Mouse (Mus musculus): Measurements from ENCODE around the gene Gas2l1. TPM values are rescaled to one million over a fixed set of nuclear protein-coding genes. Genes with fewer than 3 reads are reported as not detected.

Gene Gas2l1
- polyA plus RNA-seq, 1 experiment from 2014 or later, result 22.8 TPM

DNA sequence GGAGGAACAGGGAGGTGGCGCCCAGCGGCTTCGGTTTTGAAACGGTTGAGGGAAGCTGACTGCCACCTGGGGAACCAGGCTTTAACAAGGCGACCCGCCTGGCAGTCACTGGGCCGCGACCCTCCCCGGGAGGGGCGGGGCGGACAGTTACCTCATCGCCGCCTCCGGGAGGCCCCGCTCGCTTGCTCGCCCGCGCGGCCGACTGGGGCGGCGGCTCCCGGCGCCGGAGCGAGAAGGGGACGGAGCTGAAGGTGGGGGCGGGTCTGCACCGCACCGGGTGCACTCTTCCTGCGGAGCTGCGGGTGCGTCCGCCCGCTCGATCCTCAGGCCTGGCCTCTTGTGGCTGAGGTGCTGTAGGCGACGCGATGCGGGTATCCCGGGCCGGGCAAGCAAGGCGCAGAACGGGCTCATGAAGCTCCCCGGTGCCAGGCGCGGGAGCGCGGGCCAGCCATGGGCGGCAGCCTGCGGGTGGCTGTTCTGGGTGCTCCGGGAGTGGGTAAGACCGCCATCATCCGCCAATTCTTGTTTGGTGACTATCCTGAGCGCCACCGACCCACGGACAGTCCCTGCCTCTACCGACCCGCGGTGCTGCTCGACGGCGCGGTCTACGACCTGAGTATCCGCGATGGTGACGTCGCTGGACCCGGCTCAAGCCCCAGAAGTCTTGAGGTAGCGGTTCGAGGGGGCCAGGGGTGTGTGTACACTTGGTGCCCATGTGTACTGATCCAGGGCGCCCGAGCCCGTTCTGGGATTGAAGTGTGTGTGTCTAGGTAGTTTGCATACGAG, 7.1 kb downstream of the Gas2l1 start, which contains the start of gene Rasl10a:
Gene Rasl10a, plus strand, starts transcription at position 273 of the 786 bp plus-strand sequence.
- ATAC-seq, result no peak
- peaks cover 12% of the 10 kb centered on the region for H3K4me1 ChIP-seq (replicated peaks; ENCODE audit: control insufficient read depth, insufficient read depth, low read length)
- H3K4me3 ChIP-seq (ENCODE audit: low read depth, low read length), result peak within 1 kb of the TSS; percentile 55
- H3K36me3 ChIP-seq (ENCODE audit: control insufficient read depth, insufficient read depth), result peaks cover 4% of the 10 kb centered on the region; the same call in 1 of the 2 replicates
- H3K9me3 ChIP-seq (ENCODE audit: control insufficient read depth), result no peaks in the 10 kb centered on the region
- peaks cover 38% of the 10 kb centered on the region for H3K27me3 ChIP-seq (replicated peaks; ENCODE audit: control insufficient read depth, insufficient read depth, low read length)
- H3K27ac ChIP-seq (ENCODE audit: low read depth, low read length), result no peak within 1 kb of the TSS
- H3K4me2 ChIP-seq (replicated peaks; ENCODE audit: low read depth), result peak within 1 kb of the TSS; percentile 95
- TF ChIP-seq CTCF (IDR thresholded peaks at IDR 0.05; ENCODE audit: low read depth), result no peak
- H3K9ac ChIP-seq (ENCODE audit: low read depth, low read length), result peak within 1 kb of the TSS; percentile 19; the same call in 1 of the 2 replicates
- WGBS, result 2% methylated on average over 68 of the region's 77 CpGs

- 46% methylated on average over 8 of the region's 8 CpGs for WGBS
Observed at GRCm38 (mm10) chr11:5057541-5057855, 7.6 kb downstream of the Gas2l1 start.

DNA sequence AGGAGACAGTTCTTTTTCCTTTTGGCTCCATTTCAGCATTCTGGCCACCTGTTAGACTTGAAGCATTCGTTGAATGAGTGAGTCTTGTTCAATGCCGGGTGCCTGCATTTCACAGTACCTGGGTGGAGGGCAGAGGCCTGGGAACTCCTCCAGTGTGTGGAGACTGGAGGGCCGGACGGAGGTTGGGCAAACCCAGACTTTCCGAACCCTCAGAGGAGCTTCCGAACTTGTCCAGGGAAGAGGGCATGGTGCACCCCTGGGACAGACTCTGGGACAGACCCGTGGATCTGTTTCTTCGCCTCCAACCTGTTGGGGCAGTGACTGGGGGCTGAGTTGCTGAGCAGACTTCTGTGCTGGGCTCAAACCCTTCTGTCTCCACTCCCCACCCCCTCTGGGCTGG, 8.1 kb downstream of the Gas2l1 start:
- Histone ChIP-seq H3K27me3 (replicated peaks; ENCODE audit: control insufficient read depth, insufficient read depth, low read length) (peaks cover 38% of the 10 kb centered on the region), H3K9ac (ENCODE audit: low read depth, low read length) (no peak overlapping the region)

More at GRCm38 (mm10) chr11:5057541-5057855, 7.6 kb downstream of the Gas2l1 start:
- Histone ChIP-seq H3K9ac (ENCODE audit: low read depth, low read length) (no peak overlapping the region), H3K4me3 (ENCODE audit: low read depth, low read length) (peak overlapping the region; percentile 55), H3K9me3 (ENCODE audit: control insufficient read depth) (no peaks in the 10 kb centered on the region), H3K27ac (ENCODE audit: low read depth, low read length) (no peak overlapping the region), H3K36me3 (ENCODE audit: control insufficient read depth, insufficient read depth) (peaks cover 4% of the 10 kb centered on the region; the same call in 1 of the 2 replicates), H3K4me1 (replicated peaks; ENCODE audit: control insufficient read depth, insufficient read depth, low read length) (peaks cover 8% of the 10 kb centered on the region), H3K4me2 (replicated peaks; ENCODE audit: low read depth) (peak overlapping the region; percentile 95), H3K27me3 (replicated peaks; ENCODE audit: control insufficient read depth, insufficient read depth, low read length) (peaks cover 38% of the 10 kb centered on the region)
- ATAC-seq, result no peak
- TF ChIP-seq CTCF (IDR thresholded peaks at IDR 0.05; ENCODE audit: low read depth), result no peak

DNA sequence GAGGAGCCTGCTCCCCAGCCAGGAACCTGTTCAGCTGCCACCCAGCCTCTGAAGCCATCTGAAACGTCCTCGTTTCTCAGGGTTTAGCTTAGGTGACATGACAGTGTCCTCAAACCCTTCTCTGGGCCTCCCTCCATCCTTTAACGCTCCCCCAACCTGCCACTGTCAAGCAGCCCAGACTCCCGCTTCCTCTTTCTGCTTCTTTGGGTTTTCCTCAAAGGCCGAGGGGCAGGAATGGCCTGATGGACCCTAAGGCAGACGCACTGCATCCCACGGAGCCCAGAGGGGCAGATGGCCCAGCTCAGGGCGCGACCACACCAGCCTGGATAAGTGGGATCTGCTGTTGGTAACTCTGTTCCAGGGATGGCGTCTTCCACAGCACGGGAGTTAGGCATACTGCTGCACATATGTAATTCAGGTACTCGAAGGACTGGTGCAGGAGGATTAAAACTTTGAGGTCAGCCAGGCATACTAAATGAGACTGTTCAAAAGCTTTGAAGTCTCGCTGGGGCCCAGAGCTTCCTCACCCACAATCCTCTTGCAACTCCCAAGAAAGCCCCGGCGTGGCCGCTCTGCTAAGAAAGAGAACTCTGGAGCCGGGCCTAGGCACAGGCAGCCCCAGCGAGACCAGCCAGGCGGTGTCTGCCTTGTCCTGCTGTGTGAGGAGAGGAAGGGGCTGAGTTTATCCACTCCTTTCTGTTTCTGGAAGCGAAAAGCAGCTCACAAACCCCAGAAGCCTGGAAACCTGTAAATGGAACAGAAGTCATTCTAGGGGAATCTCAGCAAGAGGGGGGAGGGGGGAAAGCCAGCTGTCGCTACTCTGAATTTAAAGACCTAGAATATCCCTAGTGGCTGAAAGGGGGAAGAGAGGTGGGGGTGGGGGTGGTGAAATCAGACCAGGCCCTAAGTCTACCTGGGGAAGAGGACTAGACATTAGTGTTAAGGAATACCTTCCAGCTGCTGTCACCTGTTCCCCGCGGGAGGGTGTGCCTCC, 8.9 kb downstream of the Gas2l1 start:
- Histone ChIP-seq H3K36me3 (ENCODE audit: control insufficient read depth, insufficient read depth) (peaks cover 4% of the 10 kb centered on the region; the same call in 1 of the 2 replicates), H3K27ac (ENCODE audit: low read depth, low read length) (no peak overlapping the region), H3K4me3 (ENCODE audit: low read depth, low read length) (no peak overlapping the region), H3K4me2 (replicated peaks; ENCODE audit: low read depth) (no peak overlapping the region), H3K27me3 (replicated peaks; ENCODE audit: control insufficient read depth, insufficient read depth, low read length) (peaks cover 38% of the 10 kb centered on the region), H3K9me3 (ENCODE audit: control insufficient read depth) (no peaks in the 10 kb centered on the region), H3K9ac (ENCODE audit: low read depth, low read length) (no peak overlapping the region), H3K4me1 (replicated peaks; ENCODE audit: control insufficient read depth, insufficient read depth, low read length) (0 out of 2 replicates have a peak, but pooled peaks cover 2% of the 10 kb centered on the region)
- 71% methylated on average over 23 of the region's 23 CpGs for WGBS
- TF ChIP-seq CTCF (IDR thresholded peaks at IDR 0.05; ENCODE audit: low read depth), result no peak
- no peak for ATAC-seq

More for the DNA sequence above, 8.1 kb downstream of the Gas2l1 start:
- 70% methylated on average over 8 of the region's 8 CpGs for WGBS
- ATAC-seq, result no peak
- no peak overlapping the region for H3K4me2 ChIP-seq (replicated peaks; ENCODE audit: low read depth)
- peaks cover 4% of the 10 kb centered on the region for H3K4me1 ChIP-seq (replicated peaks; ENCODE audit: control insufficient read depth, insufficient read depth, low read length)
- H3K9me3 ChIP-seq (ENCODE audit: control insufficient read depth), result no peaks in the 10 kb centered on the region
- H3K4me3 ChIP-seq (ENCODE audit: low read depth, low read length), result no peak overlapping the region
- H3K36me3 ChIP-seq (ENCODE audit: control insufficient read depth, insufficient read depth), result peaks cover 4% of the 10 kb centered on the region; the same call in 1 of the 2 replicates
- no peak for TF ChIP-seq CTCF (IDR thresholded peaks at IDR 0.05; ENCODE audit: low read depth)
- no peak overlapping the region for H3K27ac ChIP-seq (ENCODE audit: low read depth, low read length)

DNA sequence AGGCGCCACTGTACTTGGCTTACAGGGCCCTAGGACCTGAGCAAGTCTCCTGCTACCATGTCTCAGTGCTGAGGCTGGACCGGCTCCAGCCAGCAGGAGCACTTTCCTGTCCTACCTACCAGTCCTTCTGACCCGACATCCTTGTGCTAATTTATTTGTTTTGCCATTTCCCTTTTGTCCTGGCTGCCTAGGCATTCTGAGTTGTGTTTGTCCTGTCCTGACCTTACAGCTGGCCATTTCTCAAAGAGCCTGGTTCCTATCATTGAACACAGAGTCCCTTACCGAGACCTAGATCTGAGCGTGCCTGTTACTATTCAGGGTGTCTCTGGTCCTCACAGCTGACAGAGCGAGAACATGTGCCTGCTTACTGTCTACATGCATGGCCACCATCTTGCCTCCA, 10.3 kb downstream of the Gas2l1 start:
- no peak overlapping the region for H3K27ac ChIP-seq (ENCODE audit: low read depth, low read length)
- H3K9ac ChIP-seq (ENCODE audit: low read depth, low read length), result no peak overlapping the region
- WGBS, result 71% methylated on average over 6 of the region's 6 CpGs
- ATAC-seq, result no peak
- no peak overlapping the region for H3K4me2 ChIP-seq (replicated peaks; ENCODE audit: low read depth)
- TF ChIP-seq CTCF (IDR thresholded peaks at IDR 0.05; ENCODE audit: low read depth), result no peak
- H3K27me3 ChIP-seq (replicated peaks; ENCODE audit: control insufficient read depth, insufficient read depth, low read length), result peaks cover 29% of the 10 kb centered on the region
- no peaks in the 10 kb centered on the region for H3K36me3 ChIP-seq (ENCODE audit: control insufficient read depth, insufficient read depth)
- H3K4me1 ChIP-seq (replicated peaks; ENCODE audit: control insufficient read depth, insufficient read depth, low read length), result 0 out of 2 replicates have a peak, but pooled peaks cover 2% of the 10 kb centered on the region
- H3K4me3 ChIP-seq (ENCODE audit: low read depth, low read length), result no peak overlapping the region
- H3K9me3 ChIP-seq (ENCODE audit: control insufficient read depth), result no peaks in the 10 kb centered on the region

- 0 out of 2 replicates have a peak, but pooled peaks cover 2% of the 10 kb centered on the region for H3K4me1 ChIP-seq (replicated peaks; ENCODE audit: control insufficient read depth, insufficient read depth, low read length)
- no peak for TF ChIP-seq CTCF (IDR thresholded peaks at IDR 0.05; ENCODE audit: low read depth)
- no peaks in the 10 kb centered on the region for H3K36me3 ChIP-seq (ENCODE audit: control insufficient read depth, insufficient read depth)
- no peak overlapping the region for H3K4me2 ChIP-seq (replicated peaks; ENCODE audit: low read depth)
- H3K4me3 ChIP-seq (ENCODE audit: low read depth, low read length), result no peak overlapping the region
- H3K27me3 ChIP-seq (replicated peaks; ENCODE audit: control insufficient read depth, insufficient read depth, low read length), result peaks cover 23% of the 10 kb centered on the region
- no peak overlapping the region for H3K27ac ChIP-seq (ENCODE audit: low read depth, low read length)
- peak; percentile 58 for ATAC-seq
- no peaks in the 10 kb centered on the region for H3K9me3 ChIP-seq (ENCODE audit: control insufficient read depth)
- WGBS, result 70% methylated on average over 14 of the region's 14 CpGs
- H3K9ac ChIP-seq (ENCODE audit: low read depth, low read length), result no peak overlapping the region
Observed at GRCm38 (mm10) chr11:5054151-5054550, 11.0 kb downstream of the Gas2l1 start.
